Mouse (Mus musculus): Measurements from ENCODE around the gene Ifi35. TPM values are rescaled to one million over a fixed set of nuclear protein-coding genes. Genes with fewer than 3 reads are reported as not detected.
A peak's percentile ranks its signal among the peaks of the same experiment; 100 is the strongest.

The Ifi35 gene
- polyA plus RNA-seq, 1 experiment from 2014 or later, result 3.1 TPM

GRCm38 (mm10) chr11:101451536-101451935 lies 3.3 kb downstream of the Ifi35 start:
- peaks cover 19% of the 10 kb centered on the region for H3K4me1 ChIP-seq
- 94% methylated on average over 10 of the region's 10 CpGs for WGBS

GRCm38 (mm10) chr11:101452093-101452774 lies 4.0 kb downstream of the Ifi35 start:
- Histone ChIP-seq H3K9me3 (no peaks in the 10 kb centered on the region), H3K4me3 (no peak overlapping the region), H3K36me3 (replicated peaks) (no peaks in the 10 kb centered on the region), H3K4me1 (peaks cover 19% of the 10 kb centered on the region), H3K27me3 (replicated peaks; ENCODE audit: low read depth, poor library complexity, severe bottlenecking) (no peaks in the 10 kb centered on the region), H3K27ac (replicated peaks) (no peak overlapping the region)
- no peak for DNase-seq (ENCODE audit: low spot score)
- WGBS, result 78% methylated on average over 10 of the region's 10 CpGs

More at GRCm38 (mm10) chr11:101451536-101451935, 3.3 kb downstream of the Ifi35 start:
- Histone ChIP-seq H3K27ac (replicated peaks) (no peak overlapping the region), H3K9me3 (no peaks in the 10 kb centered on the region), H3K27me3 (replicated peaks; ENCODE audit: low read depth, poor library complexity, severe bottlenecking) (no peaks in the 10 kb centered on the region), H3K4me3 (no peak overlapping the region), H3K36me3 (replicated peaks) (peaks cover 5% of the 10 kb centered on the region)
- no peak for DNase-seq (ENCODE audit: low spot score)

- Histone ChIP-seq H3K27me3 (replicated peaks; ENCODE audit: low read depth, poor library complexity, severe bottlenecking) (no peaks in the 10 kb centered on the region), H3K36me3 (replicated peaks) (peaks cover 14% of the 10 kb centered on the region), H3K4me1 (peaks cover 32% of the 10 kb centered on the region), H3K9me3 (no peaks in the 10 kb centered on the region), H3K27ac (replicated peaks) (no peak overlapping the region), H3K4me3 (no peak overlapping the region)
- DNase-seq (ENCODE audit: low spot score), result no peak
- 33% methylated on average over 6 of the region's 6 CpGs for WGBS
Observed at GRCm38 (mm10) chr11:101454702-101455101, 6.5 kb downstream of the Ifi35 start.

- Histone ChIP-seq H3K4me1 (peaks cover 40% of the 10 kb centered on the region), H3K27me3 (replicated peaks; ENCODE audit: low read depth, poor library complexity, severe bottlenecking) (no peaks in the 10 kb centered on the region), H3K4me3 (no peak overlapping the region), H3K9me3 (no peaks in the 10 kb centered on the region), H3K36me3 (replicated peaks) (peaks cover 23% of the 10 kb centered on the region), H3K27ac (replicated peaks) (no peak overlapping the region)
- no peak for DNase-seq (ENCODE audit: low spot score)
- WGBS, result 87% methylated on average over 7 of the region's 7 CpGs
Observed at GRCm38 (mm10) chr11:101455627-101456026, 7.4 kb downstream of the Ifi35 start.

GRCm38 (mm10) chr11:101457631-101458030 lies 9.4 kb downstream of the Ifi35 start:
- Histone ChIP-seq H3K9me3 (no peaks in the 10 kb centered on the region), H3K27ac (replicated peaks) (no peak overlapping the region), H3K36me3 (replicated peaks) (peaks cover 37% of the 10 kb centered on the region), H3K27me3 (replicated peaks; ENCODE audit: low read depth, poor library complexity, severe bottlenecking) (no peaks in the 10 kb centered on the region), H3K4me3 (no peak overlapping the region), H3K4me1 (peaks cover 51% of the 10 kb centered on the region)
- 85% methylated on average over 9 of the region's 9 CpGs for WGBS
- DNase-seq (ENCODE audit: low spot score), result no peak

GRCm38 (mm10) chr11:101458217-101458616 lies 10.0 kb downstream of the Ifi35 start:
- DNase-seq (ENCODE audit: low spot score), result no peak
- 78% methylated on average over 12 of the region's 12 CpGs for WGBS
- Histone ChIP-seq H3K4me3 (no peak overlapping the region), H3K36me3 (replicated peaks) (peaks cover 37% of the 10 kb centered on the region), H3K27me3 (replicated peaks; ENCODE audit: low read depth, poor library complexity, severe bottlenecking) (no peaks in the 10 kb centered on the region), H3K27ac (replicated peaks) (no peak overlapping the region), H3K9me3 (no peaks in the 10 kb centered on the region), H3K4me1 (peaks cover 57% of the 10 kb centered on the region)

GRCm38 (mm10) chr11:101459716-101460115 lies 11.5 kb downstream of the Ifi35 start:
- WGBS, result 27% methylated on average over 6 of the region's 6 CpGs

GRCm38 (mm10) chr11:101460321-101460720 lies 12.1 kb downstream of the Ifi35 start:
- DNase-seq (ENCODE audit: low spot score), result no peak
- peaks cover 37% of the 10 kb centered on the region for H3K36me3 ChIP-seq (replicated peaks)
- 0 out of 2 replicates have a peak overlapping the region, but pooled peaks have one; percentile 16 for H3K4me3 ChIP-seq
- H3K4me1 ChIP-seq, result peaks cover 68% of the 10 kb centered on the region
- H3K9me3 ChIP-seq, result no peaks in the 10 kb centered on the region
- WGBS, result 84% methylated on average over 15 of the region's 15 CpGs
- H3K27ac ChIP-seq (replicated peaks), result peak overlapping the region; percentile 65
- H3K27me3 ChIP-seq (replicated peaks; ENCODE audit: low read depth, poor library complexity, severe bottlenecking), result no peaks in the 10 kb centered on the region

More at GRCm38 (mm10) chr11:101459716-101460115, 11.5 kb downstream of the Ifi35 start:
- DNase-seq (ENCODE audit: low spot score), result no peak
- peak overlapping the region; percentile 65 for H3K27ac ChIP-seq (replicated peaks)
- no peaks in the 10 kb centered on the region for H3K9me3 ChIP-seq
- H3K36me3 ChIP-seq (replicated peaks), result peaks cover 37% of the 10 kb centered on the region
- peaks cover 68% of the 10 kb centered on the region for H3K4me1 ChIP-seq
- 0 out of 2 replicates have a peak overlapping the region, but pooled peaks have one; percentile 16 for H3K4me3 ChIP-seq
- no peaks in the 10 kb centered on the region for H3K27me3 ChIP-seq (replicated peaks; ENCODE audit: low read depth, poor library complexity, severe bottlenecking)

GRCm38 (mm10) chr11:101462141-101462540 lies 13.9 kb downstream of the Ifi35 start:
- peak overlapping the region; percentile 60 for H3K27ac ChIP-seq (replicated peaks)
- 85% methylated on average over 14 of the region's 14 CpGs for WGBS

GRCm38 (mm10) chr11:101462583-101463440 lies 14.6 kb downstream of the Ifi35 start:
- peak; percentile 53 for DNase-seq (ENCODE audit: low spot score)
- H3K36me3 ChIP-seq (replicated peaks), result peaks cover 33% of the 10 kb centered on the region
- peaks cover 11% of the 10 kb centered on the region for H3K27me3 ChIP-seq (replicated peaks; ENCODE audit: low read depth, poor library complexity, severe bottlenecking)
- peak overlapping the region; percentile 19; the same call in 1 of the 2 replicates for H3K4me3 ChIP-seq
- H3K9me3 ChIP-seq, result no peaks in the 10 kb centered on the region
- 33% methylated on average over 13 of the region's 13 CpGs for WGBS
- H3K27ac ChIP-seq (replicated peaks), result peak overlapping the region; percentile 60
- peaks cover 82% of the 10 kb centered on the region for H3K4me1 ChIP-seq

More at GRCm38 (mm10) chr11:101462141-101462540, 13.9 kb downstream of the Ifi35 start:
- Histone ChIP-seq H3K4me3 (peak overlapping the region; percentile 19; the same call in 1 of the 2 replicates), H3K36me3 (replicated peaks) (peaks cover 37% of the 10 kb centered on the region), H3K4me1 (peaks cover 79% of the 10 kb centered on the region), H3K27me3 (replicated peaks; ENCODE audit: low read depth, poor library complexity, severe bottlenecking) (peaks cover 8% of the 10 kb centered on the region), H3K9me3 (no peaks in the 10 kb centered on the region)
- no peak for DNase-seq (ENCODE audit: low spot score)

GRCm38 (mm10) chr11:101464211-101465100 lies 16.2 kb downstream of the Ifi35 start, which contains the start of gene Rnd2:
Gene Rnd2, plus strand, starts transcription at chr11:101464999.
- peak; percentile 45 for DNase-seq (ENCODE audit: low spot score)
- H3K27ac ChIP-seq (replicated peaks), result peak within 1 kb of the TSS; percentile 78
- H3K4me1 ChIP-seq, result peaks cover 82% of the 10 kb centered on the region
- peaks cover 25% of the 10 kb centered on the region for H3K36me3 ChIP-seq (replicated peaks)
- no peaks in the 10 kb centered on the region for H3K9me3 ChIP-seq
- WGBS, result 6% methylated on average over 12 of the region's 12 CpGs
- peak within 1 kb of the TSS; percentile 83 for H3K4me3 ChIP-seq
- peaks cover 22% of the 10 kb centered on the region for H3K27me3 ChIP-seq (replicated peaks; ENCODE audit: low read depth, poor library complexity, severe bottlenecking)

All from embryonic facial prominence, embryonic 10.5 days (tissue).